Mouse (Mus musculus): ENCODE measurements around the gene Vgll4.
A peak's percentile ranks its signal among the peaks of the same experiment; 100 is the strongest.

Vgll4 gene

GRCm38 (mm10) chr6:114969213-114970120 is at the start of gene Vgll4:
Gene Vgll4 (minus strand): TSS chr6:114969994.
- DNase-seq = peak; percentile 86

- DNase-seq = no peak
Measured at GRCm38 (mm10) chr6:115015461-115015860, 45.7 kb upstream of the Vgll4 start.

- DNase-seq = no peak
Measured at GRCm38 (mm10) chr6:115013574-115013973, 43.8 kb upstream of the Vgll4 start.

GRCm38 (mm10) chr6:115011792-115012191 is 42.0 kb upstream of the Vgll4 start:
- DNase-seq = no peak

- no peak for DNase-seq
Measured at GRCm38 (mm10) chr6:115010815-115011214, 41.0 kb upstream of the Vgll4 start.

- DNase-seq = no peak
Measured at GRCm38 (mm10) chr6:115010304-115010703, 40.5 kb upstream of the Vgll4 start.

GRCm38 (mm10) chr6:115007728-115008127 is 37.9 kb upstream of the Vgll4 start:
- DNase-seq = peak; percentile 86

GRCm38 (mm10) chr6:115006948-115007347 is 37.2 kb upstream of the Vgll4 start:
- DNase-seq = peak; percentile 27

GRCm38 (mm10) chr6:115006065-115006464 is 36.3 kb upstream of the Vgll4 start:
- no peak for DNase-seq

GRCm38 (mm10) chr6:115005351-115005890 is 35.6 kb upstream of the Vgll4 start:
- DNase-seq = no peak

- no peak for DNase-seq
Measured at GRCm38 (mm10) chr6:115004636-115005035, 34.8 kb upstream of the Vgll4 start.

GRCm38 (mm10) chr6:114998374-114999031 is 28.7 kb upstream of the Vgll4 start:
- DNase-seq = no peak

GRCm38 (mm10) chr6:114997471-114997870 is 27.7 kb upstream of the Vgll4 start:
- peak; percentile 48 for DNase-seq

GRCm38 (mm10) chr6:114996910-114997309 is 27.1 kb upstream of the Vgll4 start:
- DNase-seq = no peak

- no peak for DNase-seq
Measured at GRCm38 (mm10) chr6:114994079-114994478, 24.3 kb upstream of the Vgll4 start.

- no peak for DNase-seq
Measured at GRCm38 (mm10) chr6:114993659-114994058, 23.9 kb upstream of the Vgll4 start.

GRCm38 (mm10) chr6:114991909-114992308 is 22.1 kb upstream of the Vgll4 start:
- DNase-seq = no peak

GRCm38 (mm10) chr6:114988619-114988980 is 18.8 kb upstream of the Vgll4 start:
- DNase-seq = no peak

- DNase-seq = no peak
Measured at GRCm38 (mm10) chr6:114987966-114988618, 18.3 kb upstream of the Vgll4 start.

GRCm38 (mm10) chr6:114982671-114983070 is 12.9 kb upstream of the Vgll4 start:
- DNase-seq = no peak

GRCm38 (mm10) chr6:114979715-114980114 is 9.9 kb upstream of the Vgll4 start:
- DNase-seq = no peak

GRCm38 (mm10) chr6:114976915-114977419 is 7.2 kb upstream of the Vgll4 start:
- DNase-seq = no peak

- DNase-seq = no peak
Measured at GRCm38 (mm10) chr6:114974331-114974730, 4.5 kb upstream of the Vgll4 start.

Measured in embryo, embryonic 11 days (tissue).